Mouse (Mus musculus): ENCODE data around the gene Tbc1d30. TPM values are rescaled to one million over a fixed set of nuclear protein-coding genes. Genes with fewer than 3 reads are reported as not detected.

The Tbc1d30 gene
- total RNA-seq, 2 experiments from 2014 or later, result 5.0 TPM; not detected in 1

GRCm38 (mm10) chr10:121282926-121283325, 68.2 kb downstream of the Tbc1d30 start:
- ATAC-seq (replicated peaks; ENCODE audit: low FRiP score, poor library complexity, severe bottlenecking), result no peak

GRCm38 (mm10) chr10:121282436-121282835, 68.6 kb downstream of the Tbc1d30 start:
- ATAC-seq (replicated peaks; ENCODE audit: low FRiP score, poor library complexity, severe bottlenecking), result no peak

- no peak for ATAC-seq (replicated peaks; ENCODE audit: low FRiP score, poor library complexity, severe bottlenecking)
Observed at GRCm38 (mm10) chr10:121280943-121281342, 70.1 kb downstream of the Tbc1d30 start.

GRCm38 (mm10) chr10:121277022-121277471, 74.0 kb downstream of the Tbc1d30 start:
- ATAC-seq (replicated peaks; ENCODE audit: low FRiP score, poor library complexity, severe bottlenecking), result no peak

DNA sequence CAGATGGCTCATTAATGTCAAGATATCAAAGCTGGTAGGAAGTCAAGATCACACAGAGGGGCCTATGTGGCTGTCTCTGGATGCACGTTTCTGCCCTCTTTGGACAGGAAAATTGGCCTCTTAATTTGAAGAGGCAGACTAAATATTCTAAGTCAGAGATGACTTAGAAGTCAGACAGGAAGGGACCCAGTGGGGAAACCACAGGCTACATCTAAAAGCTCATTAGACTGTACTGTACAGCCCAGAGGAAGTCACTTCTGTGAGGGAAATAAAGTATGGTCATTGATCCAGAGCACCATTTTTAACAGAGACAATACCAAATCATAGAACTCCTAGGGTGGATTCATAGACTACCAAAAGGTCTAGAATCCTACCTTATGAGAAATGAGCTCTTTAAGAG, 76.1 kb downstream of the Tbc1d30 start:
- no peak for ATAC-seq (replicated peaks; ENCODE audit: low FRiP score, poor library complexity, severe bottlenecking)

GRCm38 (mm10) chr10:121271002-121271401, 80.1 kb downstream of the Tbc1d30 start:
- no peak for ATAC-seq (replicated peaks; ENCODE audit: low FRiP score, poor library complexity, severe bottlenecking)

- no peak for ATAC-seq (replicated peaks; ENCODE audit: low FRiP score, poor library complexity, severe bottlenecking)
Observed at GRCm38 (mm10) chr10:121268771-121269170, 82.3 kb downstream of the Tbc1d30 start.

DNA sequence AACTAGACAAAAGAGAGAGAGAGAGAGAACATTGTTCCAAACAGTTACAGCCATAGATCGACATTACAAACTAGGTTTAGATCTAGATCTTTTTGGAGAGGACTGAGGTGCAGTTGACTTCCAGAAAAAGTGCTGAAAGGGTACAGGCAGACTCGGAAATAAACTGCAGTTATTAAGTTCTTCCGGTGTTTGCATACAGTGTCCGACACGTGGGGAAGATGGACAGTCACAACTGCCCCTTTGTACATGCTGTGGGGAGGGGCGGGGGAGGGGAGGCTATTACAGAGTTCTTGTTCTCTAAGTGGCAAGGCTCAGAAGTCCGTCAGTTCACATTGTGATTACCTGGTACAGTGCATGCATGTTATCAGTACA, 86.9 kb downstream of the Tbc1d30 start:
- ATAC-seq (replicated peaks; ENCODE audit: low FRiP score, poor library complexity, severe bottlenecking), result no peak

GRCm38 (mm10) chr10:121263520-121264203, 87.4 kb downstream of the Tbc1d30 start:
- ATAC-seq (replicated peaks; ENCODE audit: low FRiP score, poor library complexity, severe bottlenecking), result no peak

DNA sequence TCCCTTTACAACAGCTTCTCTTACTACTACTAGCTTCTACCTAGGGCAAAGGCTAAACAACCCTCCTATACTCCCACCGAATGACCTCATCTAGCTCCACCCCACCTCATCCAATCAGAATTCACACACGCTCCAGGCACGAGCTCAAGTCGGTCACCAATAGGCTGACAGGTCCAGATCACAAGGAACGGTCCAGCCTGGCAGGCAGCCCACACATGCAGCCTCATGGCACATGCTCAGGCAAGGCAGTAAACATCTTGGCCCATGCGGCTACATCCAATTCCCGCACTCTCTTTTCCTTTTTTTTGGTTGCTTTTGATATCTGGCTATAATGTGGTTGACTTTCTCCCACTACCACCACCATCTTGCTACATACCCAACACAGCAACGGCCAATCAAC, 88.9 kb downstream of the Tbc1d30 start:
- ATAC-seq (replicated peaks; ENCODE audit: low FRiP score, poor library complexity, severe bottlenecking), result no peak

- ATAC-seq (replicated peaks; ENCODE audit: low FRiP score, poor library complexity, severe bottlenecking), result no peak
Observed at GRCm38 (mm10) chr10:121261036-121261592, 90.0 kb downstream of the Tbc1d30 start.

DNA sequence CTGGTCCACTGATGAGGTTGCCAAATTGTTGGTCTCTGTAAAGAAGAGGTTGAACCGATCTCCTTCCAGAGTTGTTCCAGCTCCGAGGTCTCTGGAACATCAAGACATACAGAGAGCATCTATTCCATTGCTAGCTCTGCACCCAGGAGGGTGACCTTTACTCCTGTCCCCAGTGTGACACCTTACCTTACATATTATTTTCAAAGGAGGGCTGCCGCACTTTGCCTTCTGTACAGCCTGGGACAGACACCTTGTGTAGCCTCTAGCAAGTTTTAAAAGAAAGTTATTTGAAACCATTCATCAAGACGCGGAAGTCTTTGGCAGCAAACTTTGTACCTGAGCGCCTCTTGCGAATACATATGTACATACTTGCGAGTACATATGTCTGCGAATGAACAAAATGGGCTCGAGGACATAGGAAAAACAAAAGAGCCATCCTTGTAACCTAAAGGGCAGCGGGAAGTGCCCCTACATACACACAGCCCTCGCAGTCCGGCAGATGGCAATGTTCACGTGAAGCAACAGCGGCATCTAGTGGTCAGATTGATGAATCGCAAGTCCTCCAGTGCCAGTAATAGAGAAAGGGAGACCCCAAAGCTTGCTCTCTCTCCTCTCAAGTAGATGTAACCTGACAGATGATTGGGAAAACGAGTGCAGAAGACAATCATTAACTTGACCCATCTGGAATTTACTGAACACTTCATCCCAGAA, 94.8 kb downstream of the Tbc1d30 start:
- ATAC-seq (replicated peaks; ENCODE audit: low FRiP score, poor library complexity, severe bottlenecking), result peak; percentile 63; the same call in 1 of the 2 replicates

DNA sequence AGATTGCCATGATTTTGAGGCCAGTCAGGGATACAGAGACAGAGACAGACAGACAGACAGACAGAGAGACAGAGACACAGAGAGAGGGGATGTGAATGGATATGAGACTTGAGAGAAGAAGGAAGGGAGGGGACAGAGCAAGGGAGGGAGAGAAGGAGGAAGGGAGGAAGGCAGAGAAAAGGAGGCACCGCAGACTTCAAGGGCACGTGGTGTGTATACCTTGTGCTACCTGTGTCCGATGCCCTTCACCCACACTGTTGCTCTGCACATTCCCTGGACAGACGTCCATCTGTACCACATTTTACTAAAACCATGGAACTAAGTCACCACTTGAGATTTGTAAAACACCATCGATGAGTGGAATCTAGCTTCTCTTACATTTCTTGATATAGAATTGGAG, 95.6 kb downstream of the Tbc1d30 start:
- ATAC-seq (replicated peaks; ENCODE audit: low FRiP score, poor library complexity, severe bottlenecking), result no peak

DNA sequence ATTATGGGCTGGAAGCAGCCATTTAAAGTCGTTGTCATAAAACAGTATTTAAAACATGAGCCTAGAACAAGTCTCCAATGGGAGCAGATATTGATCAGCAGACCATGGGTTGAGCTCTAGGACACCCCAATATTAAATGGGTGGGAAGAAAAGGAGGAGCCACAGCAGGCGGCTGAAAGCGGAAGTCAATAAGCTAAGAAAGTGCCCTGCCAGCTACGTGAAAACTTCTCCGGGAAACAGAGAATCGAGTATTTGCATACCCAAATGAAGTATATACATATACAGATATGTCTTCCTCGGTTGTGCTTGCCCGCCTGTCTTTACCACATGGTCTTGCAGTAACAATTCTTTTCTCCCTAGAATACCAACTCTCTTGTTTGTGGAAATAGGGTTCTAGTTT, 96.7 kb downstream of the Tbc1d30 start:
- no peak for ATAC-seq (replicated peaks; ENCODE audit: low FRiP score, poor library complexity, severe bottlenecking)

DNA sequence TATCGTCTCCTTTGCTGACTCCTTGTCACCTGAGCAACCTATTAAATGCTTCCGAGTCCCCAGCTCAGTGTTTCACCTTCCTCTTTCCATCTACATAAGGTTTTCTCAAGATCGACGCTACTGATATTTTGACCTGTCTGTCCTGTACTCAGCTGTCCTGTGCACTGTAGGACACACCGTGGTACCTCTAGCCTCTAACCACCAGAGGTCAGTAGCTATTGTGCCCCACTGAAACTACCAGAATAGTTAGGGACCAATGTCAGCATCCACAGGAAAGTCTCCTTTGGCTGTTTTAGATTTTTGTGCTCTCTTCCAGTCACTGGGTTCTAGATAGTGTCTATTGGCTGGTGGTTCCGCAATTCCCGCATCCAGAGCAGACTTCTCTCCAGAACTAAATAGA, 98.3 kb downstream of the Tbc1d30 start:
- no peak for ATAC-seq (replicated peaks; ENCODE audit: low FRiP score, poor library complexity, severe bottlenecking)

- ATAC-seq (replicated peaks; ENCODE audit: low FRiP score, poor library complexity, severe bottlenecking), result no peak
Observed at GRCm38 (mm10) chr10:121251191-121251590, 99.9 kb downstream of the Tbc1d30 start.

DNA sequence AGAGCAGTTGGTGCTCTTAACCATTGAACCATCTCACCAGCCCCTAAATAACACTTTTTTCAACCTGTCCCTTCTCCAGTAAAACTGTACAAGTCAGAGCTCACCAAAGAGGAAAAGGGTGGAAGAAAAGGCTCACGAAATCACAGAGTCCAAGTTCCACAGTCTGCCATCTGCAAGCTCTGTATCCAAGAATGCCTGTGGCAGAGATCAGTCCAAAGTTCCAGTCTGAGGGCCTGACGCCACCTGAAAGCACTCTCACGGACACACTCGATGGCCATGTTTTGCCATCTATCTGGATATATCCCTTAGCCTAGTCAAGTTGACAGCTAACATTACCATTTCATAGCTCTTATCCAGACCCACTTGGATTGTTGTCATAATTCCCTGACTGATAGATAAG, 101.3 kb downstream of the Tbc1d30 start:
- no peak for ATAC-seq (replicated peaks; ENCODE audit: low FRiP score, poor library complexity, severe bottlenecking)

DNA sequence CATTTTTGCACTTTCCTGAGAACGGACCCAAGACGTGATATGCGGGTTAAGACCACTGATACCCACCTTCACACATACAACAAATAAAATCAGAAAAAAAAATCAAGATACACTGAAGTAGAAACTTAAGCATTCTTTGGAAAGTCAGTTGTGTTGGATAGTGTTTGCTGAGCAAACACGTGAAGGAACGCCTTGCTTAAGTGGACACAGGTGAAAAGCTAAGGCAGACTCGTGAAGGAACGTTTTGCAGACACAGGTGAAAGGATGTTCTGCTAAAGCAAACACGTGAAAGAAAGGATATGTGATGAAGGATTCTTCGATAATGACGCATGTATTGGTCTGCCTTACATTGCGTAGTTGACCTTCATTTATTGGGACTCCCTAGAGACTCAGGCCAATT, 103.5 kb downstream of the Tbc1d30 start:
- no peak for ATAC-seq (replicated peaks; ENCODE audit: low FRiP score, poor library complexity, severe bottlenecking)

GRCm38 (mm10) chr10:121246971-121247370, 104.1 kb downstream of the Tbc1d30 start:
- ATAC-seq (replicated peaks; ENCODE audit: low FRiP score, poor library complexity, severe bottlenecking), result no peak

GRCm38 (mm10) chr10:121243373-121244207, 107.5 kb downstream of the Tbc1d30 start:
- no peak for ATAC-seq (replicated peaks; ENCODE audit: low FRiP score, poor library complexity, severe bottlenecking)

All from erythroid progenitor cell, adult 5-6 weeks (primary cell).